Mouse (Mus musculus) lung, embryonic 14.5 days (tissue): Measurements from ENCODE around the gene Chit1. TPM values are rescaled to one million over a fixed set of nuclear protein-coding genes. Genes with fewer than 3 reads are reported as not detected.

Source experiments
- ATAC-seq: fragments of 200-750 bp; cut with Nextera tagmentation; 2 replicates; pipeline ENCODE4 v1.8.0; 2017; ENCODE audit warnings: mild to moderate bottlenecking, moderate TSS enrichment, moderate library complexity; ENCODE audit not compliant: insufficient read depth
- DNase-seq: peaks from one replicate; pipeline ENCODE4 v3.0.0-alpha.2; 2015
- H3K27ac ChIP-seq: fragments of 300-500 bp; sonication (generic); 2 replicates; pipeline ENCODE4 v1.5.1; 2014; ENCODE audit warnings: low read depth, mild to moderate bottlenecking, moderate library complexity
- H3K27me3 ChIP-seq: fragments of 300-500 bp; sonication (generic); 2 replicates; pipeline ENCODE4 v1.6.1; 2014; ENCODE audit warnings: low read length, control low read depth; ENCODE audit not compliant: insufficient read depth
- H3K36me3 ChIP-seq: fragments of 300-500 bp; sonication (generic); 2 replicates; pipeline ENCODE4 v1.6.1; 2014; ENCODE audit warnings: control low read depth; ENCODE audit not compliant: insufficient read depth
- H3K4me1 ChIP-seq: fragments of 300-500 bp; sonication (generic); 2 replicates; pipeline ENCODE4 v1.6.1; 2014; ENCODE audit warnings: antibody characterized with exemption, control low read depth; ENCODE audit not compliant: insufficient read depth
- H3K4me2 ChIP-seq: fragments of 300-500 bp; sonication (generic); 2 replicates; pipeline ENCODE4 v1.6.1; 2014; ENCODE audit warnings: mild to moderate bottlenecking
- H3K4me3 ChIP-seq: fragments of 300-500 bp; sonication (generic); 2 replicates; pipeline ENCODE4 v1.5.1; 2014; ENCODE audit warnings: low read depth, low read length
- H3K9ac ChIP-seq: fragments of 300-500 bp; sonication (generic); 2 replicates; pipeline ENCODE4 v1.6.1; 2014
- H3K9me3 ChIP-seq: fragments of 300-500 bp; sonication (generic); 2 replicates; pipeline ENCODE4 v1.6.1; 2016; ENCODE audit warnings: low read depth, low read length, control low read depth
- CTCF ChIP-seq: IDR thresholded peaks from 2 replicates; pipeline ENCODE4 v1.5.1; 2016; ENCODE audit warnings: antibody characterized with exemption, low read depth
- WGBS: fragments of 180-500 bp; shearing (Covaris S2); extraction: QIAGEN DNeasy Blood & Tissue Kit; methylation state at CpG from one replicate; pipeline ENCODE4 v1.1.7; 2014; 5-methylcytosine and 5-hydroxymethylcytosine counted together
- polyA plus RNA-seq: library from polyadenylated mRNA; unstranded; fragments of >200 nt; fragmentation: Nextera tagmentation; extraction: Ambion mirVana; gene quantifications from 2 replicates; pipeline ENCODE4 v1.2.1, GENCODE M21; 2014

The Chit1 gene
- polyA plus RNA-seq, 1 experiment from 2014 or later: not detected

DNA sequence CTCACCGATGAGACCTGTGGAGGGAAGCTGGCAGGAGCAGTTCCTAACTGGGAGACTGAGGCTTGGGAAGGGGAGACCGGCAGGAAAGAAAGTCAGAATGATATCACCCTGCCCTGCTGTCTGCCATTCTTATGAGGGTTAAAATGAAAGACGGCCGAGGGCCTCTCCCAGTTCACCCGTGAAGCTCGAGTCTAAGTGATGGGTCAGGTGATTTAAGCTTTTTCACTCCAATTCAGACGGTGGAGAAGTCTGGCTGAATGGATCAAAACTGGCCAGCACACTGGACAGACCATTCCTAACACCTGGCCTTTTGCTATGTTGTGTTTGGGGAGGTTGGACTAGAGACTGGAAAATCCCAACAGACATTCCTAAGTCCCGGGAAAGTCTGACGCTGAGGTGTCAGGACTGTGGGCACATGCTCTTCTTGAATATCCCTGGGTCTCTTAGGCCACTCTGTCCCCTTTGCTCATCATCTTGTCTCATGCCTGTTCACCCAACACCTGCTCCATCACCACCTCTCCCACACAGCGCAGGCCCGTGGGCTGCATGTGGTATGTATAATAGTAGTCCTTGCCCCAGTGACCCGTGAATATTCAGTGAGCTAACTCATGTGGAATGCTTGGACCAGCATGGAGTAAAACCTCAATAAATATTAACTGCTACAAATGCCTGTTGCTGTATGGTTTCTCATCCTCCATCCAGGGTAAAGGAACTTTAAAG is 11.4 kb upstream of the Chit1 start:
- peak overlapping the region; percentile 98 for H3K27ac ChIP-seq
- TF ChIP-seq CTCF: no peak
- DNase-seq (peak; percentile 31), ATAC-seq (peak; percentile 19)
- peak overlapping the region; percentile 75 for H3K4me2 ChIP-seq
- no peaks in the 10 kb centered on the region for H3K9me3 ChIP-seq
- peak overlapping the region; percentile 40 for H3K4me3 ChIP-seq
- H3K27me3 ChIP-seq: no peaks in the 10 kb centered on the region
- WGBS: 13% methylated on average over 12 of the region's 12 CpGs
- H3K36me3 ChIP-seq: no peaks in the 10 kb centered on the region
- peaks cover 47% of the 10 kb centered on the region for H3K4me1 ChIP-seq
- peak overlapping the region; percentile 52 for H3K9ac ChIP-seq

DNA sequence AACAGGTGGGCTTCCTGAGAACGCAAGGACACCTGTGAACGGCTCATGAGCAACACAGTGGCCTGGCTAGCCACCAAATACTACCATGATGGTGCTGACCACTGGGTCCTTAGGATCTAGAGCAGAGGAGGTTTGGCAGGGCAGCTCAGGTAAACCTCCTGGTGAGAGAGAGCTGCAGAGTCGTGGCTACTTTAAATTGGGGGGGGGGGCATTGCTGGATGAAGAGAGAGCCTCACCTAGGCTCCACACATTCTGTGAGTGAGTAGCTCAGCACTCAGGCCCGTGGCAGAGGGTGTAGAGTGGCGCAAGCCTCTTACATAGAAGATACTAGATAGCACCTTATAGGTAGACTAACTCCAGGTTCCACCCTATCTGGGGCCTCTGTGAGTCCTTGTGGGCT is 10.6 kb upstream of the Chit1 start:
- H3K27ac ChIP-seq: peak overlapping the region; percentile 98

DNA sequence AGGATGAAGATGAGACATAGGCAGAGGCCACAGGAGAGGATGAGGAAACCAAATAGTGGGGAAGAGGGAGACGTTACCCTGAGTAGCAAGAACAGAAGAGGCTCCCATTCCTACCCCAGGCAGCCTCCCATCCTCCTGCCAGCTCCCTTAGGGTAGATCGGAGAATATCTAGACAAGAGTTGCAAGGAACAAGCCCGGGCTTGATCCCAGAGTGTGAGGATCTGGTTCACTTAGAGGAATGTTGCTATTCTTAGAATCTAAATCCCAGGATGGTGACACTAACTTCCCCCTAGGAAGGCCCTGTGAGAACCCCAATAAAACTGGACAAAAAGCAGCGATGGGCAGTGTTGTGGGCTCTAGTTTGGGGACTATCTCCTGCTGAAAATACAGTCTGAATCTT is 10.1 kb upstream of the Chit1 start:
- H3K9ac ChIP-seq: no peak overlapping the region
- ATAC-seq (no peak), DNase-seq (no peak)
- H3K4me3 ChIP-seq: no peak overlapping the region
- no peak overlapping the region for H3K27ac ChIP-seq
- H3K36me3 ChIP-seq: no peaks in the 10 kb centered on the region
- no peak for TF ChIP-seq CTCF
- H3K9me3 ChIP-seq: no peaks in the 10 kb centered on the region
- no peaks in the 10 kb centered on the region for H3K27me3 ChIP-seq
- peaks cover 39% of the 10 kb centered on the region for H3K4me1 ChIP-seq
- no peak overlapping the region for H3K4me2 ChIP-seq
- 69% methylated on average over 4 of the region's 4 CpGs for WGBS

More for the DNA sequence above, 10.6 kb upstream of the Chit1 start:
- no peak for ATAC-seq
- H3K4me3 ChIP-seq: no peak overlapping the region
- H3K4me2 ChIP-seq: no peak overlapping the region
- H3K9me3 ChIP-seq: no peaks in the 10 kb centered on the region
- H3K4me1 ChIP-seq: peaks cover 42% of the 10 kb centered on the region
- no peak overlapping the region for H3K9ac ChIP-seq
- no peaks in the 10 kb centered on the region for H3K36me3 ChIP-seq
- H3K27me3 ChIP-seq: no peaks in the 10 kb centered on the region
- TF ChIP-seq CTCF: no peak
- no peak for DNase-seq
- 64% methylated on average over 5 of the region's 5 CpGs for WGBS

DNA sequence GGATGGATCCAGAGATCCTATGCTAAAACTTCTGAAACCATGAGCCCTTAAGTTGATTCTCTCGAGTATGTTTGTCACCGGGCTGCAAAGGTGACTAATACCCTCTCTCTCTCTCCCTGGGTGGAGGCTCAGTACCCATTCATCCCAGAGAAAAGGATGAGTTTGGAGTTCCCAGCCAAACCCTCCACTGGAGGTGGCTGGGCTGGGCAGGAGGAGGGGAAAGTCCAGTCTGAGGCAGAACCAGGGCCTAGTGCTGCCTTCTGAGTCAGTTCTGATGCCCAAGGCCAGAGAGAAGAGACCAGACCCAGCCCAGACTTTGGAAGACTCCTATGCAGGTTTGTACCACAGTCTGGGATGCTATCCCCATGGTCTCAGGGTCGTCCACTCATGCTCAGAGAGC is 9.4 kb upstream of the Chit1 start:
- DNase-seq: no peak
- Histone ChIP-seq H3K4me2 (no peak overlapping the region), H3K9me3 (no peaks in the 10 kb centered on the region), H3K4me3 (no peak overlapping the region), H3K27me3 (no peaks in the 10 kb centered on the region), H3K36me3 (no peaks in the 10 kb centered on the region), H3K4me1 (peaks cover 32% of the 10 kb centered on the region), H3K27ac (no peak overlapping the region), H3K9ac (no peak overlapping the region)
- WGBS: 72% methylated on average over 3 of the region's 3 CpGs
- no peak for ATAC-seq
- no peak for TF ChIP-seq CTCF

DNA sequence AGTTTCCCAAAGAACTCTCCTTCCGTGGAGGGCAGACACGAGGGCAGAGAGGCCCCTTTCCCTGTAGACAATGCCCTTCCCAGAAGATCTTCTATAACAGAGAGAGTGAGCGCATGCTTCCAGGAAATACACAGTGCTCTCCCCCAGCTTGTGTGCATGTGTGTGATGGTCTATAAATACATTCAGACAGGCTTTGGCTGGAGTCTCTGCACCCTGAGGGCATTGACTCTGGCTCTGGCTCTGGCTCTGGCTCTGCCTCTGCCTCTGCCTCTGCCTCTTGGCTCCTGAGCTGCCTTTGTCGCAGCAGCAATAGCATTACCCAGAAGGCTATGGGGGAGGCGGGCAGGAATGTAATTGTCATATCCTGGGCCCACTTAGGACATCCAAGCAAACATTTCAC is 7.2 kb upstream of the Chit1 start:
- H3K4me2 ChIP-seq: no peak overlapping the region
- H3K27me3 ChIP-seq: no peaks in the 10 kb centered on the region
- no peak overlapping the region for H3K9ac ChIP-seq
- DNase-seq: no peak
- TF ChIP-seq CTCF: no peak
- H3K4me3 ChIP-seq: no peak overlapping the region
- no peak for ATAC-seq
- no peaks in the 10 kb centered on the region for H3K9me3 ChIP-seq
- H3K4me1 ChIP-seq: peaks cover 11% of the 10 kb centered on the region
- WGBS: 66% methylated on average over 5 of the region's 5 CpGs
- H3K27ac ChIP-seq: peak overlapping the region; percentile 30; the same call in 1 of the 2 replicates
- H3K36me3 ChIP-seq: no peaks in the 10 kb centered on the region

DNA sequence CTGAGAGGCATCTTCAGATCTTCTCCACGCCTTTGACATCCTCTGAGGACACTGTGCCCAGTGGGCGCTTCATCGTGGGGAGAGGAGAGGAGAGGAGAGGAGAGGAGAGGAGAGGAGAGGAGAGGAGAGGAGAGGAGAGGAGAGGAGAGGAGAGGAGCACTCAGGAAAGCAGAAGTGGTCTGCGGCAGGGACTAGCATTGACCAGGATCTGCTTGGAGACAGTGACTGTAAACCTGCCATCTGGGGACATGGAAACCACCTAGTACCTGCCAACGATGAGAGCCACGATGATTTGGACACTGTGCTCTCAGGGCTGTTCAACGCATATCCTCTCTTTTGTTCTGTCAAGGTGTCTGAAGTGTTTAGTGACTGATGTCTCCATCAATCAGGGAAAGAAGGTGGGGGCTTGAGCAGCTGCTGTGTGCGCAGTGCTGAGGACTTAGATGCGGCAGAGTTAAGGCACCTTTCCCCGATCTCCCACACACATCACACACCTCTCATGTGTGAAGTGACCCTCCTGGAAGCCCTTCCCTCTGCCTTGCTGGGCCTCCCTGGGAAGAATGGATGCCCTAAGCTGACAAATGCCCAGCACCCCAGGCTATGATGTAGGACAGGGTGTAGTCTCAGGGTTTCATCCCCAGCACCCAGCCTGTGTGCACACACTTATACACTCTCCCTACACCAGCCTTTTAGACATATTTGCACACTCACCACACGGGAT is 5.8 kb upstream of the Chit1 start:
- 0 out of 2 replicates have a peak, but pooled peaks have one; percentile 15 for ATAC-seq
- Histone ChIP-seq H3K27ac (no peak overlapping the region), H3K4me2 (no peak overlapping the region), H3K4me1 (peaks cover under 1% of the 10 kb centered on the region; the same call in 1 of the 2 replicates), H3K4me3 (no peak overlapping the region), H3K36me3 (no peaks in the 10 kb centered on the region), H3K9me3 (no peaks in the 10 kb centered on the region), H3K27me3 (no peaks in the 10 kb centered on the region), H3K9ac (no peak overlapping the region)
- no peak for TF ChIP-seq CTCF
- 55% methylated on average over 11 of the region's 11 CpGs for WGBS
- no peak for DNase-seq

DNA sequence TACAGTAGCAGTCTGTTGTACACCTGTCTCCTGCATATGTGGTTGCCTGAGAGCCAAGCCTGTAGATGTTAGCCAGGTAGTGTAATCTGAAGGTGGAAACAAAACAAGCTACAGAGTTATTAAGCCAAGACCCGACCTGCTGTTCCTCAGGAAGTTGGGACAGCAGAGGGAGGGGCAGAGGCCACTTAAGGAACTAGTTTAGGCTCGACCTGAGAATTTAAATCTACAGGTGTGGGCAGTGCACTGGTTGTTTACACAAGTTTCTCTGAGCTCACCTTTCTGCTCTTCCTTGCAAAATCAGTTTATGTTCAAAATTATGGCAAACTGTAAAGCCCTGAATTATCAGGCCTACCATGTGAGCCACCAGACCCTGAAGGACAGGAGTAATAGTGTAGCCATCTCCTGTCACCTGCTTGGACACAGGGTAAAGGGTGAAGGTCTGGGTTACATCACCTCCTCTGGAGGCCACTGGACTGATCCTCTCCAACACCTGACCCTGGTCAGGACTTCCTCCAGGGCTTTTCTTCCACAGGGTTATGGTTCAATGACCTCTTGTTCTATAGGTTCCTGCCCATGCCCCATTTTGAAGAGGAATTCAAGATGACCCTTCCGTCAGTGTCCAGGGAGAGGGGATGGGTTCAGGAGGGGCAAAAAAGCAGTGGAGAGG is 5.1 kb upstream of the Chit1 start:
- WGBS: 41% methylated on average over 3 of the region's 3 CpGs
- H3K36me3 ChIP-seq: no peaks in the 10 kb centered on the region
- H3K4me1 ChIP-seq: no peaks in the 10 kb centered on the region
- H3K27me3 ChIP-seq: no peaks in the 10 kb centered on the region
- H3K9ac ChIP-seq: no peak overlapping the region
- H3K27ac ChIP-seq: no peak overlapping the region
- no peak overlapping the region for H3K4me3 ChIP-seq
- DNase-seq (no peak), ATAC-seq (no peak)
- no peak overlapping the region for H3K4me2 ChIP-seq
- TF ChIP-seq CTCF: no peak
- no peaks in the 10 kb centered on the region for H3K9me3 ChIP-seq
